Mouse (Mus musculus) left cerebral cortex, adult 11 months (tissue): ENCODE measurements around the gene Efna5.
A peak's percentile ranks its signal among the peaks of the same experiment; 100 is the strongest.

Experiments used
- DNase-seq: peaks from one replicate; pipeline ENCODE4 v3.0.0; 2022; ENCODE audit warnings: low spot score

Gene Efna5

DNA sequence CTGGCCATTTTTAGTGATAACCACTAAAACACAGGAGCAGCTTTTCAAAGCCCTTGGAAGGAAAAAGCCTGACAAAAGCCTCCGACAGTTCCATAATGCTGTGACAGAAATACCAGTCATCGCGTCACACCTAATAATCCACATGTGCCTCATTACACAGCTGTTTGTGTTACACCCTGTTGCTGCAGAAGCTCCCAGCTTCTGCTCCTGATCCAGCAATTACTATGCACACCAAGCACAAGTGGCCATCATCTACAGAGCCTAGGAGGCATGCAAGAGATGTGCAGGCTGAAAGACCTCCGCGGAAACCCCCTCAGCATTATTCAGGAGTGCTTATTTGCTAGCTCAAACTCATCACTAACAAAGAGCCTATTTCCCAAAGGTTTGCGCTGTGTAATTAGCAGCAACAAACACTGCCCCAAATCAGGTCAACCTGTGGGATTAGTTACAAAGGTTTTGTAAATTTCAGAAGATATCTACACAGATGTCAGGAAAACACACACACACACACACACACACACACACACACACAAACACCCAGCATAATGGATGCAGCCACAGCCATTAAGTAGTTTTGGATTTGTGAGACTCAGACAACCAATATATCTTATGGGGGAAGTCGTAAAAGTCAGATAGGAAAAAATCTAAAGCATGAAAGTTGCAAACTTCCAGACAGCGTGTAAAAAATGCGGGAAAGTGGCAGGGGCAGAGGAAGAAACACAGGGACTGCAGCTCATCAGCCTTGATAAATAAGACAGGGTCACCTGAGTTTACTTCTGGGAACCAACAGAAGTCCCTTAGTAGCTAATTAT, 180.1 kb downstream of the Efna5 start:
- DNase-seq = no peak

DNA sequence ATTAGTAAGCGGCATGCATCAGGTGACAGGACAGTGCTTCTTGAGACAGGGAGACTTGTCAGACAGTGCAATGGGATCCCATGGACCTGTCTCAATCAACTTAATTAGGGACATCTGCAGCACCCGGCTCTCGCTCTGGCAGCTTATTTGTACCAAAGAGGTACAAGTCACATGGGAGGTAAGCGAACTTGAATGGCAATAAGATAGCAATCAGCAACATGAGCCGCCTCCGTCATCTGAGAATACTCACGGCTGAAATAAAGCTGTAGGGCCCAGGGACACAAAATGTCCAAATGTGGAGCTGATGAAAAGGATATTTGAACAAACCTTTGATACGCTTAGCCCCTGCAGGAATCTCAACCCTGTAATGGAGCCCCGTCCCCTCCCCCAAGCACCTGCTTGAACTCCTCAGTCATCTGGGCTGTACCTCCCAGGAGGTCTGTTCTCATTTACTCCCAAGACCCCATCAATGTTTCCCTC, 186.1 kb downstream of the Efna5 start:
- DNase-seq = no peak

DNA sequence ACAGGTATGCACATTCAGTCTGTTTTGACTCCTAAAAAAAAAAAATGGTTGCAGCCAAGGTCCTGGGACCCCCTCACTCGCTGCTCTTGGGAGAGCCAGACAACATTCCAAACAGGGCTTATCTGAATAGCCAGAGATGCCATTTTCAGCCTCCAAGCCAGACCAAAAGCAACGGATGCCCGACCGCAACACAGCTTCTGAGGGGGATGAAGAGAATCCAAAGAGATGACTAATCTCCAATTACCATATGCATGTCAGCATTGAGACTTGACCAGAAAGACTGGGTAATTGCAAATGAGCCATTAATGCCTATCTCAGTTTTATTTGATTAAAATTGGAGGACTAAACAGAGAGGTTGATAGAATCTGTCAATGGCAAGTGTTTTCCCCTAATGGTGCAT, 188.9 kb downstream of the Efna5 start:
- no peak for DNase-seq

DNA sequence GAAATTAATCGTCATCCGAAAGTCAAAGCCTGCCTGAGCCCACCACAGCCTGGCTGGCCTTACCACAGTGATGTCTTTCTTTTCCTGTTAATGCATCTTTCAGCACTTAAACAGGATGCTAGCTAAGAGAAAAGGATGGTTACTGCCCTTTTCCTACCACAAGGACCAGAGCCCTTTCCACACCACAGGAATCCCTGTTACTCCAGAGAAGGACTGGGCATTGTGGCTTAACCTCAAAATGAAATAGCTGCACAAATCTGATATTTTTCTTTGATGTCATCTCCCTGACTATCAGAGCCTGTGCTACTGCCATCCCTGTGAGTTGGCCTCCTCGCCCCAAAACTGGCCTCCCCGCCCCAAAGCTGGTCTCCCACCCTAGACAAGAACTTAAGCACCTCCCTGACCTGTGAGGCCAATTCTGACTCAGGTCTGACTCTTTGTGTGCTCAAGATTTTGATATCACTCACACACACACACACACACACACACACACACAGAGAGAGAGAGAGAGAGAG, 189.9 kb downstream of the Efna5 start:
- DNase-seq = no peak

DNA sequence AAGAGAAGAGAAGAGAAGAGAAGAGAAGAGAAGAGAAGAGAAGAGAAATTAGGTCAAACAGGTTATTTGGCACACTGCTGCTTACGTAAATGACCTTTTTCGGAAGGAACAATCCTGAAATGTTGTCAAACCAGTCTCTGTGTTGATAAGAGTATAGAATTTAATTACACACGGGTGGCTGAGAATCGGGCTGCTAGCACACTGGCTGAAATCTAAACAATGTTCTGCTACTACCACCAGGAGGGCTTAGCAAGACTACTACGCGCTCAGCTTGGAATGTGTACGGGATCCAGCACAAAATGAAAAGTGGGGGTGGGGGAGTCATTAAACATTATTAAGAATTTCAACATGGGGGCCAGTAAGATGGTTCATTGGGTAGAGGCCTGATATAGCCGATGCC, 190.9 kb downstream of the Efna5 start:
- no peak for DNase-seq

DNA sequence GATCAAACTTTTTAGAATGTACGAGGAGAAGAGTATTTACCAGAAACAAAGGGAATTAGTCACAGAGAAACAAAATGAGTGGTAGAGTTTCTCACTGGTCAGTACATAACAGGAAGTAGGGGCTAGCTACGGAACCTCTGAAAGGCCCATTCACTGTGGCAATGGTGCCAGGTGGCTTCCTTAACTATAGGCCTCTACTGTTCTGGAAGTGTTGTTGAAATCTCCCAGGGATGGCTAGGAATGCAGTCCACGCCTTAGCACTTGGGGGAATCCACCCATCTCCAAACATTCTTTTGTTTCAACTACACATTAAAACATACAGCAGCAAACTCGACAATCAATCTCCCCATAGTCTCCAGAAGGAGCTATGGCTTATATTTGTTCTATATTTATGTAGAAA, 191.5 kb downstream of the Efna5 start:
- DNase-seq = no peak

DNA sequence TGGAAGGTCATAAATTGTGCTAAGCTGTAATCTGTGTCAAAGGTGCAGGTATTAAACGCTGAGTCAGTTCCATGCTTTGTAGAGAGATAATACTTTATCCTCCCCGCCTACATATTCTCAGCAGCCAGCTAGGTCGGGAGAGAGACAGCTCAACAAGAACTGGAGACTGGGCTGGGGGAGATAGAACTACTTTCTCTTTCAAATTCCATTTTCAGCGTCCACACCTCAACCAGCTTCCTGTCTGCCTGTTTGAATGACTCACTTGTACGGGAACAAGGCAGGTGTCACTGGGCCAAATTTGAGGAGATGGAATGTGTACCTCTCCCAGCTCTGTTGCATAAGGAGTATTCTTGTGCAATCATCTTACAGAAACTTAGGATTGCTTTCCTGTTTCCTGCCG, 193.7 kb downstream of the Efna5 start:
- DNase-seq = peak; percentile 5

DNA sequence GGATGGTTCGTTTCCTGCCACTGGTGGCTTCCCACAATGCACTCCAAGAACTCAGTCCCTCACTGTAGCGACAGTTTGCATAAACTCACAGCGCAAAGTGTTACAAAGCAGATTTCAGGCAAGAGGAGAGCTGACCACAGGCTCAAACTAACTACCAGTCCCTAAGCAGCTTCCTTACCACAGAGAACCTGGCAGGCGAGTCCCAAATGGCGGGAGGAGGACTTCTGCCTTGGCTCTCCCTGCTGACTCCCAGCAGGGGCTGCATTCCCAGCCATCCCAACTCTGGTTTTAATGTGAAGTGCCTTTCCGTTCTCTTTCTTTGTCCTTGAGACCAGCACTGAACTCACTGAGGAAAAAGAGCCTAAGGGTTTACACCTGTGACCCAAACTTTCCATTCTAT, 195.9 kb downstream of the Efna5 start:
- no peak for DNase-seq

DNA sequence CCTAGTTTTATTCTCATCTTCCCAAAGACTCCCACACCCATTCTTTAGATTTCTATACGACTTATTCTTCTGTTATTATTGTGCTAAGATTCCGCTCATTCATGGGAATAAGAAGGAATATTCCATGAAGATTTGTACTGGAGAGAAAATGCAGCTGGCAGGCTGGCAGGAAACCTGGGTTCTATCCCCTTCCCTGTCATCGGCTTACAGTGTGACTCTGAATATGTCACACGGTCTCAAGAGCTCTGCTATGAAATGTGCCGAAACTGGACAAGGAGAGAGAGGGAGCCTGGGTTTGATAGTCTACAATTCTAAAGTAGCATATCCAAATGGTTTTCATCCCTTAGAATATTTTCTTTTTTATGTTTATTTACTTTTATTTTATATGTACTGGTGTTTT, 198.0 kb downstream of the Efna5 start:
- no peak for DNase-seq

DNA sequence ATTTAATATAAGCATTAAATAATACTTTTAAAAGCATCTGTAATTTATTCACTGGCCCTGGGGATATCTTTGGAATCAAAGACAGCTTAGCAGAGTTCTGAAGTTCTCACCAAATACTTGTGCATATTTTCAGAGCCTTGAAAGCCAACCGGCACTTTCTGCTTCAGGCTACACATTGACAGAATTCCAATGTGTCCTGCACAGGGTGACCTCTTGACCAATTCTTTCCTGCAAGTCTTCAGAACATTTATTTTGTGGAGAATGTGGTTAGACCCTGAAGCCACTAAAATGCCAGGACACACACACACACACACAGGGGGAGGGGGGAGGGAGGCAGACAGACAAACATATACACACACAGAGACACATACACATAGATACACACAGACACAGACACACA, 199.4 kb downstream of the Efna5 start:
- DNase-seq = no peak

DNA sequence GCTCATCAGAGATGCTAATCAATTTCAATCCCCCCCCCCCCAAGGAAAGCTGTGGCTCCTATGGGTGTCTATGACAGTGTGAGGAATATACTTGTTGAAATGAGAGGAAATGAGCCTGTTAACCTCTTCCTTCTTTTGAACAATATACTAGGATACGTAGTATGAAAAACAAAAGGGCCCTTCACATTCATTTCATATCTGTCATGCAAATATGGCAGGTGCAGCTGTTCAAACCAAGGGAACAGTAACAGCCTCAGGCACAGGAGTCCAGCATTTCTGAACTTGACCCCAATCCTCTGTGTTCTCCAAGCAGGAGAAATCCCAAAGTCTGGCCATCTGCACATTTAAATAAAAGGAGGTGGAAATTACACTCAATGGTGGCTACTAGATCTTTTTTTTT, 200.4 kb downstream of the Efna5 start:
- no peak for DNase-seq

DNA sequence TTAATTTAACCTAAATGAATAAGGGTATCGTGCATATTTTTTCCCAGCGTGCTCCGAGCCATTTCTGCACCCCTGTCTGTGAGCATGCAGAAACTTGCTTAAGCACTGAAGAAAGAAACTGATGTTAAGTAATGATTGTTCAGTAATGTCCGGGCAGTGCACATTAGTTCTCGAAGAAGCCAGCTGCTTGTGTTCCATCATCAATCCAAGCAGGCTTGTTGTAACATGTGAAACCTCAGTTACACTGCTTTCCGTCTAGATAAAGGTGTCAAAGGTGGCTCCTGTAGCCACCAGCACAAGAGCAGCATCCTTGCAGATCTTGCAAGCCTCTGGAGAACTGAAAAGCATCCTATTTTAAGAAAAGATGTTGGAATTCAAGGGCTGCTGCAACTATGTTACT, 204.3 kb downstream of the Efna5 start:
- DNase-seq = no peak

DNA sequence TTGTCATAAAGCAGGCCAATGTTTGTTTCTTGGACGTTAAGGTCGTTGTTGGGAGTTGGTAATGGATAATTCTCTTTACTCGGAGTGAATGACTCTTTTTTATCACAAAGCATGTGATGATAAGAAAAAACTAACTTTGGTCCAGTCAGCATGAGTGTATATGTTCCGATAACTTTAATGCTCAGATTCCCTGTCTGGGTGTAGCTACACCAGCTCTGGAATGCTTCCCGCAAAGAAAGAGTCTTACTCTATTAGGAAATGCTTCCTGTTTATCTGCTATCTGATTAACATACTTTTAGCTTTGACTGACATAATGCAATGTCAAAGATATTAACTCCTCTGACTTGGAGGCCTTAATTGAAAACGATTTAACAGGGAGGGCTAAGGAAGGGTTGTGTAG, 204.7 kb downstream of the Efna5 start:
- DNase-seq = no peak

DNA sequence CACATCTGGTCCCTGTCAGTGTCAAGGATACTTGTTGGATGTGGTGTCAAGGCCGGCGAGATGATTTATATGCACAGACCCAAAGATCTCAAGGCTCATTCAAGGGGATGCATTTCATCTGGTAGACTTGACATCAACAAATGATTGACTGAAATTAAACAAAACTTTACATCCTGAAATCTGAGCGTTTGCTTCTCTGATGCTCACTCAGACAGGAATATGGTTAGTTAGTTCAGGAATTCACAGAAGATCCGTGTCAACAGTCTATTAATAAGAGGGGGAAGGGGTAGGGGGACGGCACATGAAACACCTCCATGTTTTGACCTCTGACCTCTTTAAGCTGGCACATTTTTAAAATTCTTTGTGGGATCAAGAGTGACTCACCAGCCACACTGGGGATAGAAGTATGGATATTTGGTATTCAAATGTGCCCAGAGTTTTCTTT, 205.3 kb downstream of the Efna5 start:
- no peak for DNase-seq

DNA sequence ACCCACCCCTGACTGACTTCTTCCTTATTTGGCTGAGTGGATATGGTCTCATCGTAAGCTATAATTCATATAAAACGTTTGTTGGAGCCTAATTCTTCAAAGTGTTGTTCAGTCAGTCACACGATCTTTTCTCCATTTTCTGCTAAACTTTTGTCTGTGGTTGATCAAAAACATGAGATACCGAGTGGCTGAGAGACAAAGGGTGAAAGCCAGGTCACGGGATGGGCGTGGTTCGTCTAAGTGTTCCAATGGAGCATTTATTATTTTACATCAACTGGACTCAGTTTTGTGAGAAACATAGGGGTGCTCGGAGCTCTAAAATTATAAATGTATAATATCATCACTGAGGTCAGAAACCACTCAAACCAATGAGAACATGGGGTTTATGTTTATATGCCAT, 209.0 kb downstream of the Efna5 start:
- DNase-seq = no peak

DNA sequence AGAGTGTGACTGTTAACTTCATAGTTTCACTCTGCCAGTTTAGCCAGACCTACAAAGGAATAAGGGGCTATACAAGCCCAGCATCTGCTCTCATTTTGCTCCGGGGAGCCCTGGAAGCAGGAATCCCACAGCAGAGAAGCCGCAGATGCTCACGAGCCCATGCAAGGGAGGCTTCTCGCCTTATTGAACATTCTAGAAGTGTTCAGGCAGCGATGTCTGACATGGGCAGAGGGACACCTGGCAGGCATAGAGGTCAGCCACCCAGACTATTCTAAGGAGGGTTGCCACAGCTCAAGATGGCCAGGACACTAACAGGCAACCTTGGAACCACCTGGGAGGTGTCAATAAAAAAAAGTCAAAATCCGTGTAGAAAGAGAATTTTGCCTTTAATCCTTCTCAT, 214.4 kb downstream of the Efna5 start:
- DNase-seq = no peak

DNA sequence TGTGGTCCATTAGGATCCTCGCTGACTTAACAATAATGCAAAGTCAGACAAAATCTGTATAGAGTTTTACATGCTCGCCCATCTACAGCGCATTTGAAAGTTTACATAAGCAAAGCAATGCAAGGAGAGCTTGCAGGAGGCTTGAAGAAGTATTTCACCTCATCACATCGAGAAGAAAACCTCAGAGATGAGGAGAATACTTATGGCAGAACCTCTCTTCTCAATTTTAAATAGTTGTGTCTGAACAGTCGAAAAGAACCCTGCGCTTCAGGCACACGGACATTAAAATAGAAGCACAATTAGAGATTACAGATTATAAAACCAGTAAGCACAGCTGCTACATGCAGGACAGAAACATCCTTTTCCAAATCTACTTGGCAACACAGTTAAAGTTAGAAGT, 215.3 kb downstream of the Efna5 start:
- DNase-seq = no peak

DNA sequence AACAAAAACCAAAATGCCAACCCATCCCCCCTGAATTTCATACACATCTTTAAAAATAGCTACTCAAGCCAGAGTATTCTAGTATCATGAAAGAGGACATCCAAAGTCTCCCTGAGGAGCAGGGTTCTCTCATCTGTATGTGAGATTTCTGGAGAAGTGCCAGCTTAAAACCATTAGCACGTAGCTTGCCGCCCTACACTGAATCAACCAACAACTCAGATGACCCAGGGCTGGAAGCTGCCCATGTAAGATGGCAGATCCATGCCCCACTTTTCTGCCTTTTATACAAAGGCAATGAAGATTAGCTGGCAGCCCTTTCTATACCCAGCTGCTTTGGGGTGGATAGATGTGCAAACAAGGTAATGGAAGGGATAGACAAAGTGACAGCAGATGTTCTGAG, 216.4 kb downstream of the Efna5 start:
- no peak for DNase-seq

DNA sequence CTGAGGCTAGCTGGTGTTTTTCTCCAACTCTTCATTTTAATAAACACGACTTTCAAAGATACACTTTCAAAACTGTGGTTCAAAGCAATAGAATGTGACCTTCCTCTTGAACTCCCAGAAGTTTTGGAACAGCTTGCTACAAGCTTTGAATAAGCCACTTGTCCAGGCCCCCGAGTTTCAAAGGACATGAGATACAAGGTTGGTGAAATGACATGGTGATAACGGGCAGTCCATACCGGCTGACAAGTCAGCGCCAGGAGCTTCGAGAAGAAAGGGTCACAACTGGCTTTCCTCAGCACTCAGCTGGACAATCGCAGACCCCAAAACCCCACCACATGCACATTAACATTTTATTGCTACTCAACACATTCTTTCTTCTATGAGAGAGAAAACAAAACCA, 219.3 kb downstream of the Efna5 start:
- no peak for DNase-seq

DNA sequence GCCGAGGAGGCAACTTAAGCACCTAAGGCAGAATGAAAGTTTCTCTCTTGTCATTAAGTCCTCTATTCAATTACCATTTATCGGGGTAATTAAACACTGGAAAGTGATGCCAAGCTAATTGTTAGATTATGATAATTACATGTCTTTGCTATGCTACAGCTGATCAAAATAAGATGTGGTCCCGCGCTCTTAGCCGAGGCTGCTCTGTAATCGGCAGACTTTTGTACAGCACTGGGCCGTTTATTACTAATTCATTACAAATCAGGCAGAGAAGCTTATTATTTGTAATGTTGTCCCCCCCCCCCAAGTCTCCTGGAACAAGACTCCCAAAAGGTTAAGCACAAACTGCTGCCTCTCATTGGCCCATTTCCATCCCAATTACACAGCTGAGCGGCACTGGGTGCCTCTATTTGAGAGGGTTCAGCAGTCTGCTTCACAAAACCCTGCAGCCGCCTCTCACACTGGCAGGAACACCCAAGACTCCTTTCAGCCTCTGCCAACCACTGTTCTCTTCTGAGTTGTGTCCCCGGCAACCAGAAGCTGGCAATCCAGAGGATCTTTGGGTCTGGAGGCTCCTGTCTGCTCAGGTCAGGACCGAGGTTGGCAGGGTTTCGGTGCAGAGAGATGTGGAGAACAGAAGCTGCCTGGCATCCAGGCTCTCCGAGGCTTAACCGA, 221.5 kb downstream of the Efna5 start:
- DNase-seq = peak; percentile 59

DNA sequence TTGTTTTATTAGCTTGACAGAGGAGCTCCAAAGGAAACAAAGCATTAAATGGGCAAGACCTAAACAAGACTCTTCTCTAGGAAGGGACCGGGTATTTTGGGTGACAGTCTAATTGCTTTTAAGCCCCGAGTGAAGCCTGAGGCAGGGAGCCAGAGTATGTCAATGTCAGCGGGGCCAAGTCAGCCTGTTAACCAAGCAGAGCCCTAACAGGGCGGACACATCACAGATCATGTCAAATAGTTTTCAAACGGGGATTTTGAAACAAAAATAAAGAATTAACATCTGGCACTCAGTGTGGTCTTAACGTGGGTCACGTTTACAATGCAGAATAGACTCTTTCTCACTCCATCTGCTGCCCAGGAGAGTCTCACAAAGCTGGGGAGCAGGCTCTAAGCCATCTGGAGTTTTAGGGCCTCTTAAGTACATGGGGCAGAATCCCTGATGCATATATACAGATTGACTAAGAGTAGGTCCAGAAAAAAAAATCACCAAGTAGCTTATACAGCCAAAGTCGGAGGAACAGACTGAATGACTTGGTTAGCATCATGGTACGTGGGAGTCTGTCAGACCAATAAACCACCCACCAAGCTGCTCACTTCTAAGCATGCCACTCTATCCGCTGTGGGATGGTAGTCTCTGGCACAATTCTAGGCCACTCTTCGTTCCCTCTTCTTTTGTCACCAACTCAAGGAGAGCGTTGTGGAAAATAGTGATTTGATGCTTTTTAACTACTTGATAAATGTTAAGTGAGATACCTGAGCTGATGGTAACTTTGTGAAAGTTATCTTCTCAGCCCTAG, 223.1 kb downstream of the Efna5 start:
- no peak for DNase-seq

DNA sequence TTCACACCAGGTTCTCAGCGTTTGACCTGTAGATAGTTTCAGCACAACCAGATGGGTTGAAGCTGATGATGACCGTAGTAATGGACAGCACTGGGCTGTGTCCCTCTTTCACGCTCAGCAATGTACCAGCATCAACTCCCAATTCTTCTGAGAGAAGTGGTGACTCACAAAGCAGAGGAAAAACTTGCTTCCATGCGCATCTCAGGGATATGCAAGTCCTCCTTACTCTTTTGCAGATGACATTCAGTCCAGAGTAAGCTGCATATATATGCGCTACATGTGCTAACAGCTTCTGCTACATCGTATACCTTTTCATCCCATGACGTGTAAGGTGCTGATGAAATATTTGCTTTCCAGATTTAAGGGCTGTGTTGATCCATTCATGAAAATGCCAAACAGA, 224.1 kb downstream of the Efna5 start:
- DNase-seq = no peak

DNA sequence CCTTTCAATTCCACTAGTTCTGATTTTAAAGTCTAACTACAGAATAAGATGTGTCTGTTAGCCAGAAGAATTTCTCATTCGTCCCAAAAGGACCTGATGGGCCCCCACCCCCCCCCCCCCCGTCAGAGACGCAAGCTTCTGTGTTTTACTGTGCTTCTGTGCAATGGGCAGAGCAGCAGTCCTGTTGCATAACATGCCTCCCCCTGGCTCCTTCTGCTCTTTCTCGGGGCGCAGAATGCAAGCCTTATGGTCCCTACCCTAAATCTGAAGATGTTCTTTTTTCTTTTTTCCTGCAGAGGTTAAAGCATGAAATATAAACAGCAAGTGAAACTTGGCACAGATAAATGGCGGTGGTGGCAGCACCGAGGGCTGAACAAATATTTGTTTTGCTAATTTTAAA, 224.5 kb downstream of the Efna5 start:
- no peak for DNase-seq
